Mouse (Mus musculus) cerebellum, adult 2 months (tissue): ENCODE results near the gene Adam17.

ENCODE experiments used
- CTCF ChIP-seq: fragments of 200-500 bp; IDR thresholded peaks from 2 replicates; pipeline ENCODE4 v1.5.1; 2011; ENCODE audit warnings: low read depth, mild to moderate bottlenecking, control low read depth, low read length, moderate library complexity, borderline replicate concordance; ENCODE audit not compliant: insufficient read depth
- POLR2A ChIP-seq: fragments of 200-500 bp; IDR thresholded peaks from 2 replicates; pipeline ENCODE4 v1.6.1; 2011; ENCODE audit warnings: low read length, control low read depth, borderline replicate concordance; ENCODE audit not compliant: insufficient read depth

DNA sequence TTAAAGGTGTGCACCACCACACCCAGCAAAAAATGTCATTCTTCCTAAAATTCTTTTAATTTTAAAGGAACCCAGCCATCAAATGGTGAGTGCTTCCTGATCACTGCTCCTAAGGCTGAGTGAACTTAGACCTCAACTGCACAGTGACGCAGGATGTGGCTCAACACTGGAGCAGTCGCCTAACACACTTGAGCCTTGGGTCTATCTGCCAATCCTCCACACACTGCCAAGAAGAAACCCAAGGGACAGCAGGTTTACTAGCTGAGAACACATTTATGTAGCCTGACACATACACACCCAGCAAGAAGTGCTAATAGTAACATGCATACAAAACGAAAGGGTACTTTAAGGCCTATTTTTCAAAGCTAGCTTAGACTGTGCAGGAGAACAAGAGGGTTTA, 47.1 kb downstream of the Adam17 start:
- TF ChIP-seq CTCF = no peak
- TF ChIP-seq POLR2A = no peak
